Mouse (Mus musculus) liver, postnatal 0 days (tissue): Measurements from ENCODE around the gene 5730522E02Rik. TPM values are rescaled to one million over a fixed set of nuclear protein-coding genes. Genes with fewer than 3 reads are reported as not detected.
"Not testable (repeated sequence)": the region's sequence is repeated elsewhere in the genome, so short reads cannot be mapped to it uniquely, and the experiment has no call there.

Experiments used
- ATAC-seq: fragments of 200-750 bp; cut with Nextera tagmentation; 2 replicates; pipeline ENCODE4 v1.8.0; 2017; ENCODE audit warnings: mild to moderate bottlenecking, moderate library complexity
- DNase-seq: peaks from one replicate; pipeline ENCODE4 v3.0.0-alpha.2; 2016
- H3K27ac ChIP-seq: fragments of 300-500 bp; sonication (generic); 2 replicates; pipeline ENCODE4 v1.5.1; 2014; ENCODE audit warnings: antibody characterized with exemption, moderate library complexity, mild to moderate bottlenecking, low read depth
- H3K27me3 ChIP-seq: fragments of 300-500 bp; sonication (generic); 2 replicates; pipeline ENCODE4 v1.6.1; 2014; ENCODE audit warnings: low read length, control low read depth, mixed read lengths; ENCODE audit not compliant: insufficient read depth
- H3K36me3 ChIP-seq: fragments of 300-500 bp; sonication (generic); replicated peaks from 2 replicates; pipeline ENCODE4 v1.6.1; 2014; ENCODE audit warnings: mild to moderate bottlenecking, control low read depth, low read length, moderate library complexity, mixed read lengths; ENCODE audit not compliant: insufficient read depth
- H3K4me1 ChIP-seq: fragments of 300-500 bp; sonication (generic); 2 replicates; pipeline ENCODE4 v1.6.1; 2014; ENCODE audit warnings: antibody characterized with exemption, mild to moderate bottlenecking, control low read depth; ENCODE audit not compliant: insufficient read depth
- H3K4me2 ChIP-seq: fragments of 300-500 bp; sonication (generic); 2 replicates; pipeline ENCODE4 v1.6.1; 2014; ENCODE audit warnings: low read depth, mild to moderate bottlenecking, low read length, moderate library complexity, mixed read lengths
- H3K4me3 ChIP-seq: fragments of 300-500 bp; sonication (generic); 2 replicates; pipeline ENCODE4 v1.5.1; 2014; ENCODE audit warnings: low read depth, low read length
- H3K9ac ChIP-seq: fragments of 300-500 bp; sonication (generic); replicated peaks from 2 replicates; pipeline ENCODE4 v1.6.1; 2014; ENCODE audit warnings: mild to moderate bottlenecking, moderate library complexity
- H3K9me3 ChIP-seq: fragments of 300-500 bp; sonication (generic); 2 replicates; pipeline ENCODE4 v1.6.1; 2016; ENCODE audit warnings: mild to moderate bottlenecking, control low read depth, low read length, mixed read lengths
- CTCF ChIP-seq: sonication (generic); IDR thresholded peaks from 2 replicates; pipeline ENCODE4 v1.5.1; 2016; ENCODE audit warnings: antibody characterized with exemption, low read depth
- EP300 ChIP-seq: IDR thresholded peaks from 2 replicates; pipeline ENCODE4 v1.6.1; 2016; ENCODE audit warnings: antibody characterized with exemption, low read depth, mild to moderate bottlenecking
- WGBS: fragments of 180-500 bp; shearing (Covaris S2); extraction: QIAGEN DNeasy Blood & Tissue Kit; methylation state at CpG from one replicate; pipeline ENCODE4 v1.1.7; 2014; ENCODE audit not compliant: insufficient replicate concordance; 5-methylcytosine and 5-hydroxymethylcytosine counted together
- polyA plus RNA-seq: library from polyadenylated mRNA; unstranded; fragments of >200 nt; fragmentation: Nextera tagmentation; extraction: Ambion mirVana; gene quantifications from 2 replicates; pipeline ENCODE4 v1.2.1, GENCODE M21; 2015

The 5730522E02Rik gene
- polyA plus RNA-seq = 0.40 and 0.68 TPM in 2 replicates

DNA sequence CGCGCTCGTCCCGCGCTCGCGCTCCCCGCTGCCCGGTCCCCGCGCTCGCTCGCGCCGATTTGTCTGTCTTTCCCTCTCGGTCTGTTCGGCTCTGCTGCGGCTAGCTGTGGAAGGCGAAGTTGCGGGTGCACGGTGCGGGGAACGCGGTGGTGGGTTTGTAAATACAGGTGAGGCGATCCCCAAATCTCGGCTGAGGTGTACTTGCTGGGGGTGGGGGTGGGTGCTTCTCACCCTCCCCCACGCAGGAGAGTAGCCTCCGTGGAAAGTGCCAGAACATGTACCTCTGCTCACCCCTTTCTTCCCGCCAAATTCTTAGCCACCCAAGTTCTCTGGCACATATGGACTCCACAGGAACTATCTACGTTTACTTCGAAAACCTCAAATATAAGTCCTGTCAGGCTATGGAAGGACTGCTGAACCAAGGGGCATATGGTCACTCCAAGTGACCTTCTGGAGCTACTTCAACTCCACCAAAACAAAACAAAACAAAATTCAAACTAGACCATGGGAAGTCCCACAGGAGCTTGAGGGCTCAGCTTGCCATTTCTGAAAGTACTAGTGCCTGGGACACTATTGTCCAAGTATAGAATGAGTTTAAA lies at the start of gene 5730522E02Rik:
Gene 5730522E02Rik, minus strand, starts transcription at position 182 of the 599 bp plus-strand sequence.
- peak; percentile 30 for ATAC-seq
- H3K36me3 ChIP-seq = no peaks in the 10 kb centered on the region
- TF ChIP-seq CTCF = no peak
- no peak for TF ChIP-seq EP300
- H3K9ac ChIP-seq = peak within 1 kb of the TSS; percentile 73
- H3K4me3 ChIP-seq = peak within 1 kb of the TSS; percentile 71
- peaks cover 5% of the 10 kb centered on the region; the same call in 1 of the 2 replicates for H3K4me1 ChIP-seq
- DNase-seq = no peak
- H3K27ac ChIP-seq = peak within 1 kb of the TSS; percentile 95
- H3K9me3 ChIP-seq = no peaks in the 10 kb centered on the region
- peak within 1 kb of the TSS; percentile 70 for H3K4me2 ChIP-seq
- H3K27me3 ChIP-seq = no peaks in the 10 kb centered on the region
- WGBS = 1% methylated on average over 31 of the region's 31 CpGs

GRCm38 (mm10) chr11:26236540-26236939 lies 26.0 kb upstream of the 5730522E02Rik start:
- no peak overlapping the region for H3K4me3 ChIP-seq
- no peaks in the 10 kb centered on the region for H3K4me1 ChIP-seq
- TF ChIP-seq EP300 (no peak), CTCF (no peak)
- H3K27me3 ChIP-seq = no peaks in the 10 kb centered on the region
- DNase-seq = no peak
- no peaks in the 10 kb centered on the region for H3K36me3 ChIP-seq
- no peak overlapping the region for H3K4me2 ChIP-seq
- no peaks in the 10 kb centered on the region for H3K9me3 ChIP-seq
- 25% methylated on average over 1 of the region's 1 CpGs for WGBS
- no peak overlapping the region for H3K9ac ChIP-seq
- no peak overlapping the region for H3K27ac ChIP-seq
- no peak for ATAC-seq

- no peak for DNase-seq
- no peak overlapping the region for H3K27ac ChIP-seq
- H3K9me3 ChIP-seq = no peaks in the 10 kb centered on the region
- H3K4me2 ChIP-seq = no peak overlapping the region
- no peak overlapping the region for H3K9ac ChIP-seq
- no peak for ATAC-seq
- no peaks in the 10 kb centered on the region for H3K27me3 ChIP-seq
- TF ChIP-seq EP300 (no peak), CTCF (no peak)
- no peak overlapping the region for H3K4me3 ChIP-seq
- no peaks in the 10 kb centered on the region for H3K36me3 ChIP-seq
- no peaks in the 10 kb centered on the region for H3K4me1 ChIP-seq
- 66% methylated on average over 1 of the region's 1 CpGs for WGBS
Measured at GRCm38 (mm10) chr11:26229895-26230294, 19.3 kb upstream of the 5730522E02Rik start.

DNA sequence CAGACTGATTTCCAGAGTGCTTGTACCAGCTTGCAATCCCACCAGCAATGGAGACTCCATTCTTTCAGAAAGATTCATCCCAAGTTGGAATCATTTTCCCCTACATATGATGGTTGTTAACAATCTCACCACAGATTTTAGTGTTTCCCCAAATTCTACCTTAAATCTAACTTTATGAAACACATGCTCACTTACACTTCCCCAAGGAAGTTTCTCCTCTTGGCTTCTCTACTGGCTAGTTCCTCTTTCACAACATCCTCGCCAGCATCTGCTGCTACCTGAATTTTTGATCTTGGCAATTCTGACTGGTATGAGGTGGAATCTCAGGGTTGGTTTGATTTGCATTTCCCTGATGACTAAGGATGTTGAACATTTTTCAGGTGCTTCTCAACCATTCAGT lies 3.1 kb upstream of the 5730522E02Rik start:
- 40% methylated on average over 1 of the region's 1 CpGs for WGBS
- not testable (repeated sequence) for H3K9ac ChIP-seq, H3K9me3 ChIP-seq, H3K36me3 ChIP-seq, H3K4me2 ChIP-seq, H3K4me1 ChIP-seq, H3K4me3 ChIP-seq, ATAC-seq, H3K27me3 ChIP-seq, DNase-seq, H3K27ac ChIP-seq

DNA sequence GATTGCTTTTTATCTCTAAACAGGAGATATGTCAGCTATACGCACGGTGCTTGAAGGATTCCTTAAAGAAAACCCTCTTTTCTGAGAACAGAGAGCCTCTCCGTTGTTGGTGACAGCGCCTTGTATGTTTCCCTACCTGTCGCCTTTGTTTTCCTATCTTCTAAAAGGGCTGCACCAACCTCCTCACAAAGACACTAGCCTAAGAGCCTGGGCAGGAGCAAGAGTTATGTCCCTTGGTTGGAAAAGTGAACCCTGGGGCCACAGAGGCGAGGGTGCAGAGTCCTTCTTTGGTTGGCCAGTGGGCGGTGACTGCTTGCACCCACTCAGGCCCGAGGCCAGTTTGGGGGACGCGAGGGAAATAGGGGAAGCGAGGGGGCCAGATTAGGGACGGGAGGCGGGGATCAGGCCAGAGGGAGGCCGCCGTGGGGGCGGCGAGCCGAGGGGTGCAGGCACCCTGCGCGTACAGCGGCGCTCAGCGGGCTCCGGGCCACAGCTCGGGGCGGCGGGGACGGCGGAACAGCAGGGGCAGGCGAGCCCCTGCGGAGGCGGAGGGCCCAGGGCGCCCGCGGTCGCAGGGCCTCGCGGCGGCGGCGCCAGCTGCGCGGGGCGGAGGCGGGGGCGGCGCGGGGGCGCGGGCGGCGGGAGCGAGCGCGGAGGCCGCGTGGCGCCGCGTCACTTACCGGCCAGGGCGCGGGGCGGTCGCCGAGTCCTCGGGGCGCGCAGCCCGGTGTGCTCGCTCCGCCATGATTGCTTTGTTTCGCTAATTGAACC lies 567 bp downstream of the 5730522E02Rik start:
- no peaks in the 10 kb centered on the region for H3K27me3 ChIP-seq
- peak; percentile 94 for ATAC-seq
- H3K4me3 ChIP-seq = peak overlapping the region; percentile 71
- H3K4me2 ChIP-seq = peak overlapping the region; percentile 70
- peak overlapping the region; percentile 73 for H3K9ac ChIP-seq
- 9% methylated on average over 36 of the region's 73 CpGs for WGBS
- H3K27ac ChIP-seq = peak overlapping the region; percentile 95
- TF ChIP-seq EP300 = no peak
- no peak for TF ChIP-seq CTCF
- H3K36me3 ChIP-seq = no peaks in the 10 kb centered on the region
- H3K4me1 ChIP-seq = peaks cover 5% of the 10 kb centered on the region; the same call in 1 of the 2 replicates
- peak; percentile 77 for DNase-seq
- H3K9me3 ChIP-seq = no peaks in the 10 kb centered on the region

DNA sequence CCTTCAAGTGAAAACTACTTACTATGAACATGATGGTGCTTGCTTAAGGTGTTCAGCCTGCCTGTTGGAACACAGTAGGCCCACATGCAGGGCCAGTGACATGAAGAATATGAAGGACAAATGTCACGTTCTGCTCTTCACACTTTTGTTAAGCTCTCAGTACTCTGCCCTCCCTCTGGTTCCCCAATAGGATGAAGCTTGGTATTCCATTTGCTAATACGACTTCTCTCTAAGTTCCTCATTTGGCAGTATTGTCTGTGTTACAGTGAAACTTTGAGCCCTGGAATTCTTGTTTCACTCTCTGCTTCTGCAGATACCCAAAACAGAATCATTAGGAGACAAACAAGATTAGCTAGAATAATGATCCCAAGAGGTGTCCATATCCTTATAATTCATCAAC lies 7.1 kb downstream of the 5730522E02Rik start:
- WGBS = 43% methylated on average over 2 of the region's 2 CpGs
- Histone ChIP-seq H3K36me3 (no peaks in the 10 kb centered on the region), H3K9ac (no peak overlapping the region), H3K4me3 (no peak overlapping the region), H3K9me3 (no peaks in the 10 kb centered on the region), H3K4me1 (peaks cover under 1% of the 10 kb centered on the region; the same call in 1 of the 2 replicates), H3K27me3 (no peaks in the 10 kb centered on the region), H3K27ac (no peak overlapping the region), H3K4me2 (no peak overlapping the region)
- no peak for DNase-seq
- TF ChIP-seq EP300 (no peak), CTCF (no peak)
- no peak for ATAC-seq
